Mouse (Mus musculus) testis, adult 10 weeks (tissue): ENCODE data around the gene Tsen34. TPM values are rescaled to one million over a fixed set of nuclear protein-coding genes. Genes with fewer than 3 reads are reported as not detected.

Experiments
- polyA plus RNA-seq: library from polyadenylated mRNA; stranded (reverse); fragments of 350-450 nt; fragmentation: Illumina TruSeq; extraction: RNeasy Lipid Tissue Mini Kit (QIAGEN cat#74804); gene quantifications from one replicate; pipeline ENCODE4 v1.2.3, GENCODE M21; 2014; ENCODE audit warnings: low read depth, low replicate concordance

Tsen34 gene
- polyA plus RNA-seq = 1.2 TPM

DNA sequence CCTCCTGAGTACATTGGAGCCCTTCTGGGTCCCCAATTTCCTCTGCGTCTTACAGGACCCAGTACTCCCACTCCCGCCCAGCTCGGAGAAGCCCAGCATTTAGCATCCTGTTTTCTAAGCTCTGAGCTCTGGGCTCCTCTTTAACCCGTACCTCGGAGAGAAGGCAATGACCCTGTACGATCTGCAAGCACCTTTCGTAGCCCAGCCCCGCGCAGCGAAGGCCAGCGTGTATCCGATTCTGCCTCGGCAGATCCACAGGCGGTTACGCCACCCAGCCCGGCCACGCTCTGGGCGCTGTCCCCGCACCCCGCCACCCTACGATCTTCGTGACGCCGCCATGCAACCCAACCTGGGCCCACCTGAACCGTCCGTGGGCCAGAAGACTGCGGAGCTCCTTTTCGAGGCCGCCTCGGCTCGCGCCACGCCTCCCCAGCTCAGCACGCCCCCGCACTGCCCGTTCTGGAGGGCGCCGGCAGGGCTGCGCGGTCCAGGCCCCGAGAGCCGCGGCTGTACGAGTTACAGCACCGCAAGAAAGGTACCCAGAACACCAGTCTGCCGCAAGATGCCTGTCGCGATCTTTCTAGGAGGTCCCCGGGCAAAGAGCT, at the start of gene Tsen34:
Gene Tsen34 (plus strand): TSS at position 482 of the 605 bp plus-strand sequence.

DNA sequence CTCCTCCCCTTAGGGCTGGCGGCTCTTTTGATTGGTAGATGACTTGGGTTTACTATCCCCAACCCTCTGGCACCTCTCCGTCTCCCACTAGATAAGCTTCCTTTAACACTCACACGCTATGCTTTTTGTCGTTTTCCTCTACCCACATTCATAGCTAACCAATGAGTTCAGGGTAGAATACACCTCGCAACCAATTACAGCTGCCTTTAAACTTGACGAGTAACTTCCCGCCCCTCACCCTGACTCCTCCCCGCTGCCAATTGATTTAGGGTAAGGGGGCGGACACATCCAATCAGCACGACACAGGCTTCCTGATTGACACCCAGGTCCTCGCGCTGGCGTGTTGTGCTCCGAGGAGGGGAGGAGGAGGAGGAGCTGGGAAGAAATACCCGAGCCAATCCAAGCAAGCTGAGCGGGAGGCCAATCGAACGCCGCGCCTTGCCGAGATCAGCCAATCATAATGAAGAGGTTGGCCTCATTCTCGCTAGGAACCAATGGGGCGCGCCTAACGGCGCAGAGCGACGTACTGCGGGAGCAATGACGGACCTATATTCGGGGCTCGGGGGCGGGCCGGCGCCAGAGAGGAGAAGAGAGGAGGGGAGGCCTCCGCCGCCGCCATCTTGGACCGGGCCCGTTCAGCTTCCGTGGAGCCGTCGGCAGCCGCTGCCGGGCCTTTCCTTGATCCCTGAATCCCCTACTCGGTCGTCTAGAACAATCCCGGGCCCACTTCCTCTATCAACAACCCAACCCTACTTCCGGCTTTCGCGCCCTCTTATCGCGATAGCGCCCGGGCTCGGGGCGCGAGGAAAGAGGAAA, 47.8 kb upstream of the Tsen34 start, which contains the start of gene Cnot3:
Gene Cnot3 (plus strand): TSS at position 597 of the 816 bp plus-strand sequence.

DNA sequence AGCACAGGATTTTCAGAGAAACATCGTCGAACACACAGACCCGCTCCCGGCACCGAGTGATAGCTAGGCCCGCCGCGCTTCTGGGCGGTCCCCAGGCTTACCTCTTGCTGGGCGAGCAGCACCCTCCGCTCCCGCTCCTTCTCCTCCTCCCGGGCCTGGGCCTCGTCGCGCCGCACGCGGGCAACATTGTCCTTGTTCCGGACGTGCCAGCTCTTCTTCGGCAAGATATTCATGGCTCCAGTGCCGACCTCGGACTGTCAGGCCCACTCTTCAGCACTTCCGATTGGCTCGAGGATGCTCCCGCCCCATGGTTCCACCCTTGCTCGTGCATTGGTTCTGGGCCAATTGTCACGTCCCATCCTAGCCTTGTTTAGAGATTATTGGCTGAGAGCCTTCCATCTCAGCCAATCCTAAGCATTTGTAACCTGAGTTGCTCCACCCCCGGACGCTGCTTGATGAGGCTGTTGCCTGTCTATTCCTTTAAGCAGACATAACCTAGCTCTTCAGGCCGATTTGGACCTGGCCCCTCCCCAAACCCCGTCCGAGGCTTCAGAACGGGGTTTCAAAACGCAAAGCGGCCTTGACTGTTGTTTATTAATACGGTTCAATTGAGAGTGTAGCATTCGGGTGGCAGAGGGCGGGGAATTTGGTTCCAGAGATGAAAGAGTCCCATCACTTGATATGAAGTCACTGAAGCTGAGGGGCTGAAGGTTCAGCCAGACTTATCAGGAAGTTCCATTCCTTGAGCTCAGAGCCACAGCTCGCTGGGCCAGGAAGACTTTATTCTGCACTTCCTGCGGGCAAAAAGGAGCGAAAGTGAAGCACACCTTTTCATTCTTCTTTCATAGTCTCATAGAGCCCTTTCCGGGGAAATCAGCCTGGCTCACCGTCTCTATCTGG, 27.2 kb upstream of the Tsen34 start, which contains the start of gene Leng1:
Gene Leng1 (minus strand): TSS at position 626 of the 900 bp plus-strand sequence.

DNA sequence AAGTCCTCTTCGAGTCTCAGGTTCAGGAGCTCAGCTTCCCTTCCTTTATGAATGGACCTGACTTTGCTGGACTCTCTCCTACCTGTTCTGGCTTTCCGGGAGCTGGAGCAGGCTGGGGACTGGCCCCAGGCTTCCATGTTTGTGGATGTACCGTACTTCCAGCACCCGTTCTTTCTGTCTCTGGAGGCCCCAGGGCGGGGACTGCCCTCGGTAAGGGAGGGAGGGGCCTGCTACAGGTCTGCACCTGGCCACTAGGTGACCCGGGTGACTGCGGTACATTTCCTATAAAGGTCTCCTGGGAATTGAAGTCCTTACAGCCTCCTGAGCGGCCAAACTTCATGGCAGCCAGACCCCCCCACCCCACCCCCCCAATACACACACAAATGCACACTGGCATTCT, 15.3 kb upstream of the Tsen34 start, which contains the start of gene Tmc4:
Gene Tmc4 (minus strand): TSS at position 212 of the 400 bp plus-strand sequence.

DNA sequence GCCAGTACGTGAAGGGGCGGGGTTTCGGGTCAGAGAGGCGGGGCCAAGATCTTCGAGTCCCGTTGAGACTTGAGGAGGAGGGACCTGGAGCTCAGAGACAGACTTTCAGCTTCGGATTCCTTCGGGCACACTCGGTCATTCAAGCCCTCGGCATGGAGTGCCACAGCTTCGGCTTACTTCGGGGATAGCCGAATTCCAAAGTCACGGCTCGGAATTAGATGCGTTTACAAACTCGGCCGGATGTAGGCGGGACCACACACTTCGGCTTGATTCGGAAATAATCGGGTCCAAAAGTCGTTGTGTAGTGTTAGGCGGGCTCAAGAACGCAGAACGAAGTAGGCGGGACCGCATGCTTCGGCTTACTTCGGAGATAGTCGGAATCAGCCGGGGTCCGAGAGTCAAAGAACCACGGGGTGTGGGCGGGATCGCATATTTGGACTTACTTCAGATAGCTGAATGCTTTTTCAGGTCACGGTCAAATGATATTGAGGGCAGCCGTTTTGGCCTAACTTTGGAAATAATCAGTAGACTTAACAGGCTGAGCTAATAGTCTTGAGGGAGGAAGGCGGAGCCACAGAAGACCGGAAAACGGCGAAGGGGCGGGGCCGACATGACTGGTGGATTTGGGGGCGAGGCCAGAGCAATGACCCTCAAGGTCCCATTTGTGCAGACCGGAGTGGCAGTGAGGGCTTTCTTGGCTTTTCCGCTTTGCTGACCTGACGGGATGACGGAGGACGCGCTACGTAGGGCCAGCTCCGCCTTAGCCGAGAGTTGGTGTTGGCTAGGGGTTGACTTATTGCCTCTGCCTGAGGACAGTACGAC, 535 bp downstream of the Tsen34 start, which contains the start of gene Mboat7:
Gene Mboat7 (minus strand): TSS at position 537 of the 822 bp plus-strand sequence.

DNA sequence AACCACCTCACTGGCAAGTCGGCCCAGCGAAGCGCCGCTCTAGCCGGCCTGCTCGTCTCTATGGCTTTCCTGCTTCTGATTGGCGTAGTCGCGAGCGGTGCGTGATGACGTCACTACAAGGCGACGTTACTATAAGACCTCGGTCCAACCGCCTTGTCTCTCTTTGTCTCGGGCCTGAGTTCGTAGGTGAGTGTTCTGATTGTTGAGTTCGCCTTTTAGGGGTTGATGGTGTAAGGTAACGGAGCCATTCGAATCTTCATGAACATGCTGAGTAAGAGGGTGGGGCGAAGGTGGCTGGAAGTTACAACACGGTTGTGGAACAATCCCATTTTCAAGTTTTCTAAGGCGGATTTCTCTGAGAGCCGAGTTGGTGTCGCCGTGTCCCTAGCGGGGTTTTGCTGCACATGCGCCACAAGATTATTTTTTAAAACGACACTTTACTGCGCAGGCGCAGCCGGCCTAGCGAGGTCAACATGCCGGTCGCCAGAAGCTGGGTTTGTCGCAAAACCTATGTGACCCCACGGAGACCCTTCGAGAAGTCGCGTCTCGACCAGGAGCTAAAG, 11.3 kb downstream of the Tsen34 start, which contains the start of gene Rps9:
Gene Rps9 (plus strand): TSS at position 115 of the 563 bp plus-strand sequence.

DNA sequence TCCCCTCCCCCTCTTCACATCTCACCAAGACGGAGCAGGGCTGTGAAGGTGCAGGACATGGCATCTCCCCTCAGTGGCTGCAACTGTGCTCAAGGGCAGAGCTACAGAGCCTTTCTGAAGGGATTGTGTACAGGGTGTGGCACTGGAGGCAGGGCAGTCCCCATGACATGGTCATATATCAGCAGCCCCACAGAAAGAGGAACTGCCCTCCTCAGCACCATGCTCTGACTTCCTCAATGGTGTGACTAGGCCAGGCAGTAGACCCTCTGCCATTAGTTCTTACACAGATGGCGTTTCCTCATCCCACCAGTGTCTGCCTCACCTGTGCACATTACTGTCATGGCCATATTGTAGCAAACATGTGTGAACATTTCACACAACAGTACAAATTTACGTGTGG, 27.6 kb downstream of the Tsen34 start, which contains the start of gene Pirb:
Gene Pirb (minus strand): TSS at position 124 of the 400 bp plus-strand sequence.

Other genes starting within 250 kb of the Tsen34 start
- gene Tarm1, start 190.2 kb upstream of the Tsen34 start, polyA plus RNA-seq = 0.14 TPM
- 1.3 TPM for gene Oscar, start 76.7 kb upstream of the Tsen34 start, polyA plus RNA-seq
- 18.2 TPM for gene Ndufa3, start 75.5 kb upstream of the Tsen34 start, polyA plus RNA-seq
- gene Tfpt, start 62.9 kb upstream of the Tsen34 start, polyA plus RNA-seq = 3.1 TPM
- 13.3 TPM for gene Prpf31, start 62.9 kb upstream of the Tsen34 start, polyA plus RNA-seq
- 10.5 TPM for gene Cnot3, start 47.6 kb upstream of the Tsen34 start, polyA plus RNA-seq
- gene Leng1, start 27.0 kb upstream of the Tsen34 start, polyA plus RNA-seq = 3.2 TPM
- gene Tmc4, start 15.3 kb upstream of the Tsen34 start, polyA plus RNA-seq = 2.5 TPM
- 10.7 TPM for gene Mboat7, start 660 bp downstream of the Tsen34 start, polyA plus RNA-seq
- 3.7 TPM for gene Rps9, start 11.1 kb downstream of the Tsen34 start, polyA plus RNA-seq
- 0.22 TPM for gene Pirb, start 27.5 kb downstream of the Tsen34 start, polyA plus RNA-seq
- not detected for gene Gm15448, start 132.8 kb downstream of the Tsen34 start, polyA plus RNA-seq
- gene Pira2, start 152.2 kb downstream of the Tsen34 start, polyA plus RNA-seq = 0.43 TPM
- 0.11 TPM for gene Gm14548, start 205.3 kb downstream of the Tsen34 start, polyA plus RNA-seq
- not detected for gene Lilra6, start 222.6 kb downstream of the Tsen34 start, polyA plus RNA-seq